Mouse (Mus musculus): ENCODE data around the gene Cd59b. TPM values are rescaled to one million over a fixed set of nuclear protein-coding genes. Genes with fewer than 3 reads are reported as not detected.

Gene Cd59b
- polyA plus RNA-seq, 1 experiment, result 25.0 TPM

- 79% methylated on average over 1 of the region's 1 CpGs for WGBS
- Histone ChIP-seq H3K27ac (ENCODE audit: insufficient read depth, low read depth, low read length) (no peak overlapping the region), H3K4me3 (ENCODE audit: insufficient read depth, low read depth, low read length) (no peak overlapping the region), H3K36me3 (ENCODE audit: control insufficient read depth, insufficient read depth, low read length) (no peaks in the 10 kb centered on the region), H3K27me3 (replicated peaks; ENCODE audit: control insufficient read depth, insufficient read depth, low read length) (no peaks in the 10 kb centered on the region), H3K4me1 (ENCODE audit: control insufficient read depth, insufficient read depth, low read length) (peaks cover 7% of the 10 kb centered on the region; the same call in 1 of the 2 replicates)
- TF ChIP-seq POLR2A (IDR thresholded peaks at IDR 0.05; ENCODE audit: low read depth, low read length) (no peak), CTCF (conservative IDR thresholded peaks at IDR 0.05; ENCODE audit: insufficient read depth, insufficient read length, low read depth, low read length) (no peak)
- no peak for DNase-seq
Measured at GRCm38 (mm10) chr2:104119097-104119496, 49.4 kb downstream of the Cd59b start.

- Histone ChIP-seq H3K27ac (ENCODE audit: insufficient read depth, low read depth, low read length) (peak overlapping the region; percentile 20; the same call in 1 of the 2 replicates), H3K4me3 (ENCODE audit: insufficient read depth, low read depth, low read length) (no peak overlapping the region), H3K27me3 (replicated peaks; ENCODE audit: control insufficient read depth, insufficient read depth, low read length) (no peaks in the 10 kb centered on the region), H3K36me3 (ENCODE audit: control insufficient read depth, insufficient read depth, low read length) (no peaks in the 10 kb centered on the region), H3K4me1 (ENCODE audit: control insufficient read depth, insufficient read depth, low read length) (peaks cover 7% of the 10 kb centered on the region; the same call in 1 of the 2 replicates)
- TF ChIP-seq CTCF (conservative IDR thresholded peaks at IDR 0.05; ENCODE audit: insufficient read depth, insufficient read length, low read depth, low read length) (0 out of 2 replicates have a peak, but pooled peaks have one; percentile 12), POLR2A (IDR thresholded peaks at IDR 0.05; ENCODE audit: low read depth, low read length) (no peak)
- WGBS, result 70% methylated on average over 6 of the region's 6 CpGs
- DNase-seq, result no peak
Measured at GRCm38 (mm10) chr2:104120312-104120711, 50.7 kb downstream of the Cd59b start.

- H3K27me3 ChIP-seq (replicated peaks; ENCODE audit: control insufficient read depth, insufficient read depth, low read length), result no peaks in the 10 kb centered on the region
- peak; percentile 57 for DNase-seq
- no peaks in the 10 kb centered on the region for H3K36me3 ChIP-seq (ENCODE audit: control insufficient read depth, insufficient read depth, low read length)
- H3K4me1 ChIP-seq (ENCODE audit: control insufficient read depth, insufficient read depth, low read length), result peaks cover 7% of the 10 kb centered on the region; the same call in 1 of the 2 replicates
- WGBS, result 71% methylated on average over 8 of the region's 8 CpGs
- peak overlapping the region; percentile 68 for H3K4me3 ChIP-seq (ENCODE audit: insufficient read depth, low read depth, low read length)
- TF ChIP-seq CTCF (conservative IDR thresholded peaks at IDR 0.05; ENCODE audit: insufficient read depth, insufficient read length, low read depth, low read length), result no peak
- TF ChIP-seq POLR2A (IDR thresholded peaks at IDR 0.05; ENCODE audit: low read depth, low read length), result no peak
- peak overlapping the region; percentile 32 for H3K27ac ChIP-seq (ENCODE audit: insufficient read depth, low read depth, low read length)
Measured at GRCm38 (mm10) chr2:104121681-104122504, 52.2 kb downstream of the Cd59b start.

- Histone ChIP-seq H3K27ac (ENCODE audit: insufficient read depth, low read depth, low read length) (peak within 1 kb of the TSS; percentile 32), H3K4me1 (ENCODE audit: control insufficient read depth, insufficient read depth, low read length) (peaks cover 7% of the 10 kb centered on the region; the same call in 1 of the 2 replicates), H3K4me3 (ENCODE audit: insufficient read depth, low read depth, low read length) (peak within 1 kb of the TSS; percentile 68), H3K27me3 (replicated peaks; ENCODE audit: control insufficient read depth, insufficient read depth, low read length) (no peaks in the 10 kb centered on the region), H3K36me3 (ENCODE audit: control insufficient read depth, insufficient read depth, low read length) (no peaks in the 10 kb centered on the region)
- under 1% methylated on average over 73 of the region's 74 CpGs for WGBS
- DNase-seq, result peak; percentile 95
- TF ChIP-seq CTCF (conservative IDR thresholded peaks at IDR 0.05; ENCODE audit: insufficient read depth, insufficient read length, low read depth, low read length) (no peak), POLR2A (IDR thresholded peaks at IDR 0.05; ENCODE audit: low read depth, low read length) (no peak)
Measured at GRCm38 (mm10) chr2:104122505-104123378, 53.1 kb downstream of the Cd59b start, which contains the start of gene A930018P22Rik. A930018P22Rik (plus strand) TSS chr2:104122769.

- Histone ChIP-seq H3K27ac (ENCODE audit: insufficient read depth, low read depth, low read length) (no peak overlapping the region), H3K36me3 (ENCODE audit: control insufficient read depth, insufficient read depth, low read length) (no peaks in the 10 kb centered on the region), H3K27me3 (replicated peaks; ENCODE audit: control insufficient read depth, insufficient read depth, low read length) (no peaks in the 10 kb centered on the region), H3K4me1 (ENCODE audit: control insufficient read depth, insufficient read depth, low read length) (peaks cover 7% of the 10 kb centered on the region; the same call in 1 of the 2 replicates), H3K4me3 (ENCODE audit: insufficient read depth, low read depth, low read length) (no peak overlapping the region)
- TF ChIP-seq CTCF (conservative IDR thresholded peaks at IDR 0.05; ENCODE audit: insufficient read depth, insufficient read length, low read depth, low read length), result no peak
- TF ChIP-seq POLR2A (IDR thresholded peaks at IDR 0.05; ENCODE audit: low read depth, low read length), result no peak
- peak; percentile 57 for DNase-seq
- 53% methylated on average over 3 of the region's 3 CpGs for WGBS
Measured at GRCm38 (mm10) chr2:104123540-104123939, 53.9 kb downstream of the Cd59b start.

GRCm38 (mm10) chr2:104124071-104124470 is 54.4 kb downstream of the Cd59b start:
- Histone ChIP-seq H3K27me3 (replicated peaks; ENCODE audit: control insufficient read depth, insufficient read depth, low read length) (no peaks in the 10 kb centered on the region), H3K36me3 (ENCODE audit: control insufficient read depth, insufficient read depth, low read length) (no peaks in the 10 kb centered on the region), H3K4me1 (ENCODE audit: control insufficient read depth, insufficient read depth, low read length) (peaks cover 7% of the 10 kb centered on the region; the same call in 1 of the 2 replicates), H3K4me3 (ENCODE audit: insufficient read depth, low read depth, low read length) (no peak overlapping the region), H3K27ac (ENCODE audit: insufficient read depth, low read depth, low read length) (no peak overlapping the region)
- no peak for TF ChIP-seq POLR2A (IDR thresholded peaks at IDR 0.05; ENCODE audit: low read depth, low read length)
- no peak for TF ChIP-seq CTCF (conservative IDR thresholded peaks at IDR 0.05; ENCODE audit: insufficient read depth, insufficient read length, low read depth, low read length)
- DNase-seq, result no peak
- WGBS, result 82% methylated on average over 5 of the region's 5 CpGs
